Mouse (Mus musculus) limb, embryonic 13.5 days (tissue): Measurements from ENCODE around the gene Cxcl14. TPM values are rescaled to one million over a fixed set of nuclear protein-coding genes. Genes with fewer than 3 reads are reported as not detected.
A peak's percentile ranks its signal among the peaks of the same experiment; 100 is the strongest.

Experiments
- ATAC-seq: fragments of 200-750 bp; cut with Nextera tagmentation; 2 replicates; pipeline ENCODE4 v1.8.0; 2017; ENCODE audit warnings: low read depth, moderate number of reproducible peaks, moderate TSS enrichment; ENCODE audit not compliant: low FRiP score
- H3K27ac ChIP-seq: fragments of 300-500 bp; sonication (generic); 2 replicates; pipeline ENCODE4 v1.5.1; 2015; ENCODE audit warnings: inconsistent platforms, mild to moderate bottlenecking, moderate library complexity
- H3K27me3 ChIP-seq: fragments of 300-500 bp; sonication (generic); 2 replicates; pipeline ENCODE4 v1.6.1; 2015; ENCODE audit warnings: mild to moderate bottlenecking, inconsistent platforms
- H3K36me3 ChIP-seq: fragments of 300-500 bp; sonication (generic); 2 replicates; pipeline ENCODE4 v1.6.1; 2015; ENCODE audit warnings: inconsistent platforms, mild to moderate bottlenecking, moderate library complexity
- H3K4me1 ChIP-seq: fragments of 300-500 bp; sonication (generic); 2 replicates; pipeline ENCODE4 v1.6.1; 2015; ENCODE audit warnings: inconsistent platforms
- H3K4me2 ChIP-seq: fragments of 300-500 bp; sonication (generic); replicated peaks from 2 replicates; pipeline ENCODE4 v1.6.1; 2015; ENCODE audit warnings: inconsistent platforms, mild to moderate bottlenecking, moderate library complexity
- H3K4me3 ChIP-seq: fragments of 300-500 bp; sonication (generic); 2 replicates; pipeline ENCODE4 v1.5.1; 2015; ENCODE audit warnings: moderate library complexity, mild to moderate bottlenecking, inconsistent platforms
- H3K9ac ChIP-seq: fragments of 300-500 bp; sonication (generic); 2 replicates; pipeline ENCODE4 v1.6.1; 2015; ENCODE audit warnings: mild to moderate bottlenecking, inconsistent platforms
- H3K9me3 ChIP-seq: fragments of 300-500 bp; sonication (generic); 2 replicates; pipeline ENCODE4 v1.6.1; 2016; ENCODE audit warnings: inconsistent platforms
- WGBS: fragments of 180-500 bp; shearing (Covaris S2); methylation state at CpG from one replicate; pipeline ENCODE4 v1.1.7; 2015; 5-methylcytosine and 5-hydroxymethylcytosine counted together
- polyA plus RNA-seq: library from polyadenylated mRNA; unstranded; fragments of >200 nt; fragmentation: Nextera tagmentation; extraction: Ambion mirVana; gene quantifications from 2 replicates; pipeline ENCODE4 v1.2.1, GENCODE M21; 2015

Gene Cxcl14
- polyA plus RNA-seq, 1 experiment from 2014 or later: 573 TPM

DNA sequence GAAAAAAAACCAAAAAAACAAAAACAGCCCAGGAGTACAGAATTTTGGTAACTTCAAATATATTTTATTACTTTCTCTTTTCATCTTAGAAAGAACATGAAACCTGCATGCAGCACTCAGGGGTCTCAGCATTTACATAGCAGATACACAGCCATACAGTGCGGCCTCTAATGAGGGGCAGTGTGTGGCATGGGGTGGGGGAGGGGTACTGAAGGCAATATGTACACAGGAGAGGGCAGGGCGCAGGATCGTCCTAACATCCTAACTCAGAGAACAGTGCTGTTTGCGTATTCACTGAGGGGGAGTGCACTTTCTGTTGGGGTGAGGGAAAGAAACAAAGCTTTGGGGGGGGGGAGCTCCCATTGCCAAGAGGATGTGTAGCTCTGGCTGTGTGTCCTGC is 7.8 kb downstream of the Cxcl14 start:
- 15% methylated on average over 4 of the region's 4 CpGs for WGBS
- no peak for ATAC-seq
- Histone ChIP-seq H3K36me3 (peaks cover 38% of the 10 kb centered on the region), H3K27me3 (peaks cover 16% of the 10 kb centered on the region), H3K27ac (peak overlapping the region; percentile 87), H3K4me1 (peaks cover 55% of the 10 kb centered on the region), H3K9me3 (no peaks in the 10 kb centered on the region), H3K4me3 (no peak overlapping the region), H3K9ac (peak overlapping the region; percentile 46; the same call in 1 of the 2 replicates), H3K4me2 (peak overlapping the region; percentile 48)

DNA sequence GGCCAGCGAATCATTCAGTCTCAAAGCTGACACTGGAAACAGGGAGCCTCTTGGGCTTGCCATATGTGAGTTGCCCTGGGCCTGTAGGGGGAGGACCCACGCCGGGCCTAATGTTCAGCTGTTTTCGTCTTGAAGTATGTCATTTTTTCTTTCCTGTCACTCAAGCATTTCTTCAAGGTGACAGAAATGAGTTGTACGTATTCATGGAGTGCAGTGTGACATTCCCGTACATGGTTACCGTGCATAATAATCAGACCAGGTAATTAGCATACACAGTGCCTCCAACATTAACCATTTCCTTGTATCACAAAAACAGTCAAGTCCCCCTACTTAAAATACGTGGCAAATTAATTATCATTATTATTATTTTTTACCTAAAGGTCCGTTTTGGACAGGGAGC is 9.3 kb downstream of the Cxcl14 start:
- H3K4me2 ChIP-seq: no peak overlapping the region
- WGBS: 78% methylated on average over 9 of the region's 9 CpGs
- H3K27ac ChIP-seq: no peak overlapping the region
- ATAC-seq: no peak
- no peak overlapping the region for H3K9ac ChIP-seq
- H3K27me3 ChIP-seq: 0 out of 2 replicates have a peak, but pooled peaks cover 4% of the 10 kb centered on the region
- no peaks in the 10 kb centered on the region for H3K9me3 ChIP-seq
- H3K36me3 ChIP-seq: peaks cover 23% of the 10 kb centered on the region
- no peak overlapping the region for H3K4me3 ChIP-seq
- H3K4me1 ChIP-seq: peaks cover 41% of the 10 kb centered on the region

DNA sequence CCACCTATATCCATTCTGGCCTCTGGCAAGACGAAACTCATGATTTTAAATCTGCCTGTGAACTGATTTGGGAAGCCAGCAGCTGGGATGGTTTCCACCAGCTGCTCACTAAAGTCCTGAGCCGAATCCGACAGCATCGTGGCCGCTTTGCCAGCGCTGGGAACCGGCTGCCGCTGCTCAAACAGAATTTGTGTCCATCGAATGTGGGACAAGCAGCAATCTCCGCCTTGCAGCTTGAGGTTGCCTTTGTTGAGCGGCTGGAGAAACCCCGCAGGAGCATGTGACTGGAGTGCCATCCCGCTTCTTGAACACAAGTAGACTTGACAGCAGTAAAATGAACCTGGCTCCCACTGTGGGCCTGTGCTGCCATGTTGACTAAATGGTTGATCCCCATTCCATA is 13.0 kb downstream of the Cxcl14 start:
- no peaks in the 10 kb centered on the region; the same call in 1 of the 2 replicates for H3K9me3 ChIP-seq
- H3K4me2 ChIP-seq: no peak overlapping the region
- no peak for ATAC-seq
- 95% methylated on average over 13 of the region's 13 CpGs for WGBS
- no peaks in the 10 kb centered on the region for H3K27me3 ChIP-seq
- no peak overlapping the region for H3K4me3 ChIP-seq
- H3K9ac ChIP-seq: no peak overlapping the region
- no peak overlapping the region for H3K27ac ChIP-seq
- no peaks in the 10 kb centered on the region for H3K36me3 ChIP-seq
- H3K4me1 ChIP-seq: peaks cover 9% of the 10 kb centered on the region

DNA sequence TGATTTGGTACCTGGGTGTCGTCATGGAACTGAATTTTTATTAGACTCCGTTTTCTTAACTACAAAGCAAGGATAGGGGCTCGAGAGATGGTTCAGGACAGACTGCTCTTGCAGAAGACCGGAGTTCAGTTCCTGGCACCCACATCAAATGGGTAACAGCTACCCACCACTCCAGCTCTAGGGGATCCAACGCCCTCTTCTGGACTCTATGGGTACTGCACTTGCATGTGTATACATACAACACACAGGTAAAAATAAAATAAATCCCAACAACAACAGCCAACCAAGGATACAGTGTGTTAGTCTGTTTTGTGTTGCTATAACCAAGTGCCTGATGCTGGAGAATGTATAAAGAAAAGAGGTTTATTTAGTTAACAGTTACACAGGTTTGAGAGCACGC is 16.0 kb downstream of the Cxcl14 start:
- no peaks in the 10 kb centered on the region for H3K4me1 ChIP-seq
- H3K27ac ChIP-seq: no peak overlapping the region
- ATAC-seq: no peak
- no peak overlapping the region for H3K4me3 ChIP-seq
- 76% methylated on average over 6 of the region's 6 CpGs for WGBS
- no peaks in the 10 kb centered on the region; the same call in 1 of the 2 replicates for H3K9me3 ChIP-seq
- no peak overlapping the region for H3K4me2 ChIP-seq
- H3K9ac ChIP-seq: no peak overlapping the region
- H3K36me3 ChIP-seq: no peaks in the 10 kb centered on the region
- H3K27me3 ChIP-seq: no peaks in the 10 kb centered on the region

DNA sequence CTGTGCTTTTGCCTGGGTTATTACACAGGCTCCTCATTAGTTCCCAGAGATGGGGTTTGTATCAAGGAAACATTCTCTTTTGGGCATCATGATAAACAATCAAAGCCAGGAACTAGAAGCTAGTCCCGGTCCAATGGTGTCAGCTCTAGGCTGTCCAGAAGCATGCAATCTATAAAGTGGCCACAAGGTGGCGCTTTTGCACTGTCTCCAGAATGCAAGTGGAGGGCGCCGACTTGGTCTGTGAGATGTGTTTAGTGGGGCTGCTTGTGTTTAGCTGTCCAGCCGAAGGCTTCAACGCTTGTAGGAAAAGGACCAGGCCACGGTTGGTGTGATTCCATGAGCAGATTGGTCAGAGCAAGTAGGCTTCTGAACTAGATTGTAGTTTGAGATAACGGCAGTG is 16.9 kb downstream of the Cxcl14 start:
- ATAC-seq: peak; percentile 75
- H3K9me3 ChIP-seq: no peaks in the 10 kb centered on the region; the same call in 1 of the 2 replicates

DNA sequence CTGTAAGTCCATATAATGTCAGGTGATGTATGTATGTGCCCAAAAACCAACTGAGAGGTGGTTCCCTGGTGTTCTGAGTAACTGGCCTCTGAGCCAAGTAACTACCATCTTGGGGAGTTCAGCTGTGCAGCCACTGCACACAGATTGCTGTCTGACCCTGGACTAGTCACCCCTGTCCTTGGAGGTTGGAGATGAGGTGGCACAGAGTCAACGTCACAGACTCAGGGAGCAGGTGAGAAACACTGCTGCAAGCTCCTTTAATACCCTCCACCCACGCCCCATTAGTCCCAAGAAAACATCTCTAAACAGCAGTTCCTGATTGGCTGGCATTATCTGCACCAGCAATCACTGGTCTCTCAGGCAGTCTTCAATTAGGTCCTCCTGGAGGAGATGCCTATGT is 21.2 kb downstream of the Cxcl14 start:
- H3K4me3 ChIP-seq: no peak overlapping the region
- H3K4me2 ChIP-seq: no peak overlapping the region
- no peak overlapping the region for H3K27ac ChIP-seq
- no peak for ATAC-seq
- no peak overlapping the region for H3K9ac ChIP-seq
- 46% methylated on average over 2 of the region's 2 CpGs for WGBS
- H3K4me1 ChIP-seq: no peaks in the 10 kb centered on the region
- H3K36me3 ChIP-seq: no peaks in the 10 kb centered on the region
- no peaks in the 10 kb centered on the region for H3K27me3 ChIP-seq
- peaks cover 12% of the 10 kb centered on the region for H3K9me3 ChIP-seq

More for the DNA sequence above, 16.9 kb downstream of the Cxcl14 start:
- H3K9ac ChIP-seq: no peak overlapping the region
- H3K4me1 ChIP-seq: no peaks in the 10 kb centered on the region
- no peaks in the 10 kb centered on the region for H3K27me3 ChIP-seq
- H3K4me2 ChIP-seq: no peak overlapping the region
- no peak overlapping the region for H3K4me3 ChIP-seq
- no peak overlapping the region for H3K27ac ChIP-seq
- 14% methylated on average over 8 of the region's 8 CpGs for WGBS
- H3K36me3 ChIP-seq: no peaks in the 10 kb centered on the region

DNA sequence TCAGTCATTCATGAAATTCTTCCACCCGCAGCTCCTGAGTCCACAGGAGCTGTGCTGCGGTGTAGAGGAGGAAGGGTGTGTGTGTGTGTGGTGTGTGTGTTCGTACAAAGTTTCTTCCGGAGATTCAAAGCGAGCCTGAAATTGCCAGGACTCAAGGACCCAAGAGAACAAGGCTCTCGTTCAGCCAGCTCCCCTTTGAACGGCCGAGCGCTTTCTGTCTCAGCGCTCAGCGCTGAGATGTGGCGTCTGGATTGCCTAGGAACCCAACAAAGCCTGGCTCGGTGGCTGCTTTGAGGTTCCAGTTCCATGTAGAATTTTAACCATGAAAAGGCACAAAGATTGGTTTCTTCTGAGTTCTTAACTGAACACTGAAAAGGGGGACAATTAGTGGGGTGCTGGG is 26.2 kb downstream of the Cxcl14 start:
- WGBS: 63% methylated on average over 13 of the region's 13 CpGs
- H3K9me3 ChIP-seq: peaks cover 12% of the 10 kb centered on the region
- no peak overlapping the region for H3K4me2 ChIP-seq
- H3K36me3 ChIP-seq: no peaks in the 10 kb centered on the region
- no peak overlapping the region for H3K9ac ChIP-seq
- H3K27ac ChIP-seq: no peak overlapping the region
- no peak for ATAC-seq
- H3K27me3 ChIP-seq: peaks cover 9% of the 10 kb centered on the region; the same call in 1 of the 2 replicates
- H3K4me1 ChIP-seq: no peaks in the 10 kb centered on the region
- no peak overlapping the region for H3K4me3 ChIP-seq

DNA sequence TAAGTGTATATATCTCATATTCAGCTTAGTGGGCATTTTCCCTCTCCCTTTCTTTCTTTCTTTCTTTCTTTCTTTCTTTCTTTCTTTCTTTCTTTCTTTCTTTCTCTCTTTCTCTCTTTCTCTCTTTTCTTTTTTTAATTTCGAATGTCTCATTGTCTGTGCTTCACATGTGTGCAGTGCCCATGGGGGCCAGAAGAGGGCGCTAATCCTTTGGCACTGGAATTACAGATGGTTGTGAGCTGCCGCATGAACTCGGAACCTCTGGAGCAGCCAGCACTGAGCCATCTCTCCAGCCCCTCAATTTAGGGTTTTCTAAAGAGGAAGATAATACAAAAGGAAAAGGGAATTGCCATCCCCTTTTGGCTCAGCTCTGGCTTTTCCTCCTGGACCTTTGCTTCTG is 29.0 kb downstream of the Cxcl14 start:
- no peak overlapping the region for H3K4me2 ChIP-seq

DNA sequence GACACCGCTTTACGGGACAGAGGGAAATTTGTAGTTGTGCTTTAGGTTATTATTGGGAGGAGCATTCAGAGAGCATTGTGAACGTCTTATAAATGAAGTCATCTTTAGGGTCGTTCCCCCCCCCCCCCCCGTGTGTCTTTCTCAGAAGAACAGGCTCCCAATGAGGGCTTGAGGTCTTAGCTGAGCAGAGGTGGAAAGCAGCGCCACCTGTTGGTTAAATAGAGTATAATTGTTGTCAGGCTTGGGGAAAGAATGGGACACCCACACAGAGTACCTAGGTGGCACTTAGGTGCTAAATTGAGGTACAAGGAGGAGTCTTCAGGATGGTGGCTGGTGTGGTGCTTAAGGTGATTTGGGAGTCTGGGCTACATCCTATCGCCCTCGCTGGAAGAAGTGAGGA is 29.9 kb downstream of the Cxcl14 start:
- 36% methylated on average over 8 of the region's 8 CpGs for WGBS
- H3K36me3 ChIP-seq: no peaks in the 10 kb centered on the region
- peaks cover 11% of the 10 kb centered on the region for H3K9me3 ChIP-seq
- no peak overlapping the region for H3K4me2 ChIP-seq
- H3K27me3 ChIP-seq: peaks cover 44% of the 10 kb centered on the region
- H3K9ac ChIP-seq: no peak overlapping the region
- no peak overlapping the region for H3K27ac ChIP-seq
- ATAC-seq: no peak
- H3K4me3 ChIP-seq: no peak overlapping the region
- no peaks in the 10 kb centered on the region for H3K4me1 ChIP-seq

More for the DNA sequence above, 29.0 kb downstream of the Cxcl14 start:
- Histone ChIP-seq H3K4me3 (no peak overlapping the region), H3K4me1 (no peaks in the 10 kb centered on the region), H3K9me3 (peaks cover 17% of the 10 kb centered on the region), H3K36me3 (no peaks in the 10 kb centered on the region), H3K27ac (no peak overlapping the region), H3K27me3 (peaks cover 35% of the 10 kb centered on the region), H3K9ac (no peak overlapping the region)
- no peak for ATAC-seq
- WGBS: 79% methylated on average over 4 of the region's 4 CpGs

DNA sequence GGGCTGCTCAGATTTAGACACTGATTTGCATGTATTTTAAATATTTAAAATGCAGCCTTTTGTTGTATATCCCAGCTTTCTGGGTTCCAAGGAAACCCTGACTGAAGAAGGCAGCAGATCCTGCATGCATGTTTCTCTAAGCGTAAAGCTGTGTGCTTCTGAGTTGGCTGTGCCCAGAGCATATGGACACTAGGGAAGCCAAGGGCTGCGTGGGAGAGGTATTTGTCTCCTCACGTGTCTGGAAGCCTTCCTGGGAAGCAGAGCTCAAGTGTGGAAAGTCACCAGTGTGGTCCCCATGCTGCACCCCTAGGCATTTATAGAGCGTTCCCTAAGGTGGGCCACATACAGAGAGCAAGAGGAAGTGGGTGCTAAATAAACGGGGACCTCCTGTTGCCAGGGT is 30.7 kb downstream of the Cxcl14 start:
- no peak for ATAC-seq
- Histone ChIP-seq H3K9ac (no peak overlapping the region), H3K27me3 (peaks cover 52% of the 10 kb centered on the region), H3K4me3 (no peak overlapping the region), H3K4me2 (no peak overlapping the region), H3K36me3 (no peaks in the 10 kb centered on the region), H3K4me1 (no peaks in the 10 kb centered on the region), H3K27ac (no peak overlapping the region), H3K9me3 (peaks cover 5% of the 10 kb centered on the region; the same call in 1 of the 2 replicates)
- whole genome bisulfite sequencing: 67% methylated on average over 5 of the region's 5 CpGs

DNA sequence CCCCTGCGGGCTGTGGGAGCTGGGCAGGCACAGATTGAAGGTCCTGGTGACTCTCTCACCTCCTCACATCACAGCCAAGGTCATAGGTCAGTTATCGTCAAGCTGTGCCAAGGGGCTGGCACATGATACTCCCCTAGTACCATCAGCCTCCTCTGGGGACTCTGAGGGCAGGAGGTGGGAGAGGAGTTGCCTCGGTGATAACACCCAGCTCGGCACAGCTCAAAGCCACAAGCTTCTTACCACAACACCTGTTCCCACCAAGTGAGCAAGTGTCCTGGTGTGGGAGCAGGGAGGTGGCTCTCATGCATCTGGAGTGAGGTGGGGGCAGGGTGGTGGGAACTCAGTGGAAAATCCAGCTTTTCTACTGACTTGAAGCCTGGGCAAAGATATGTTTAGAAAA is 34.1 kb downstream of the Cxcl14 start:
- no peak for ATAC-seq
- Histone ChIP-seq H3K4me3 (no peak overlapping the region), H3K9me3 (peaks cover 5% of the 10 kb centered on the region; the same call in 1 of the 2 replicates), H3K27me3 (peaks cover 86% of the 10 kb centered on the region), H3K4me1 (peaks cover 13% of the 10 kb centered on the region), H3K4me2 (no peak overlapping the region), H3K27ac (no peak overlapping the region), H3K36me3 (no peaks in the 10 kb centered on the region), H3K9ac (no peak overlapping the region)
- WGBS: 42% methylated on average over 4 of the region's 4 CpGs

DNA sequence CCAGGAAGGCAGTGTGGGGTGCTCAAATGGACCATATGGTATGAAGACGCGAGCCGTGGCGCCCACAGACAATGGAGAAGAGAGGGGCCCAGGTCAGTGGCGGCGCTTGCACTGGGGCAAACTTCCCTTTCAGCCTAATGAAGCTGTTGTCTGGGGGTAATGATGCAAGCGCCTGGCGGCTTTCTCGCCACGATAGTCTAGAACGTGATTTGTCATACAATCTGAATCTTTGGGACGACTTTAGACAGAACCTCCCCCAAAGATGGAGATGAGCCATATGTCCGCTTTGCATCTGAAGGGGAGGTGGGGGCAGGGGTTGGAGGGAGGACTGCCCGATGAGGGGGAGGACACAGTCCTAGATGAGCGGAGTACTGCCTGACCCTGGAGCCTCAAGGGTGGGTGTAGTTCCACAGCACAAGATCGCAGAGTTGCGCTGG is 36.0 kb downstream of the Cxcl14 start:
- Histone ChIP-seq H3K36me3 (no peaks in the 10 kb centered on the region), H3K4me1 (peaks cover 13% of the 10 kb centered on the region), H3K27ac (no peak overlapping the region), H3K4me2 (no peak overlapping the region), H3K4me3 (no peak overlapping the region), H3K9me3 (peaks cover 5% of the 10 kb centered on the region; the same call in 1 of the 2 replicates), H3K27me3 (peaks cover 96% of the 10 kb centered on the region), H3K9ac (no peak overlapping the region)
- 5% methylated on average over 17 of the region's 17 CpGs for WGBS
- ATAC-seq: no peak

DNA sequence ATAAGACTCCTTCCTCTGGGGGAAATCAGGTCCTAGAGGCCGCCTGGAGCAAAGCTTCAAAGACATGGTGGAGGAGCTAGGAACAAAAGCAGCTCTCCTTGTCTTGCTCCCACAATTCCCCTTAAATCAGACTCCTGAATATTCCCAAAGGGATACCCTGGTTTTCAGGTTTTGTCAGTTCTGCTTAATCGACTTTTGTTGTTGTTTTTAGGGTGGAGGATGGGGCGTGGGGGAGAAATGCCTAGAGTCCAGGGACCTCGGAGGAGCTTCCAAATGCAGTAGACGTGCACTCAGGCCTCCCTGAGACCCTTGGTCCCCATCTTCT is 36.5 kb downstream of the Cxcl14 start:
- H3K9ac ChIP-seq: no peak overlapping the region
- no peaks in the 10 kb centered on the region for H3K36me3 ChIP-seq
- no peak overlapping the region for H3K4me2 ChIP-seq
- WGBS: 4% methylated on average over 5 of the region's 5 CpGs
- peaks cover 13% of the 10 kb centered on the region for H3K4me1 ChIP-seq
- no peak overlapping the region for H3K27ac ChIP-seq
- no peak overlapping the region for H3K4me3 ChIP-seq
- no peak for ATAC-seq
- peaks cover 4% of the 10 kb centered on the region; the same call in 1 of the 2 replicates for H3K9me3 ChIP-seq
- H3K27me3 ChIP-seq: peaks cover 99% of the 10 kb centered on the region
